Mouse (Mus musculus) heart, postnatal 0 days (tissue): ENCODE measurements around the gene Epha4. TPM values are rescaled to one million over a fixed set of nuclear protein-coding genes. Genes with fewer than 3 reads are reported as not detected.

ENCODE experiments used
- ATAC-seq: fragments of 200-750 bp; cut with Nextera tagmentation; 2 replicates; pipeline ENCODE4 v1.8.0; 2017; ENCODE audit warnings: low read depth, moderate number of reproducible peaks, moderate library complexity; ENCODE audit not compliant: insufficient read depth
- DNase-seq: peaks from one replicate; pipeline ENCODE4 v3.0.0-alpha.2; 2016; ENCODE audit warnings: low spot score
- H3K27ac ChIP-seq: fragments of 300-500 bp; sonication (generic); 2 replicates; pipeline ENCODE4 v1.5.1; 2014; ENCODE audit warnings: low read depth, mild to moderate bottlenecking
- H3K27me3 ChIP-seq: fragments of 300-500 bp; sonication (generic); 2 replicates; pipeline ENCODE4 v1.6.1; 2014; ENCODE audit warnings: low read length, mixed read lengths; ENCODE audit not compliant: control insufficient read depth, insufficient read depth
- H3K36me3 ChIP-seq: fragments of 300-500 bp; sonication (generic); replicated peaks from 2 replicates; pipeline ENCODE4 v1.6.1; 2014; ENCODE audit warnings: low read length, mixed read lengths; ENCODE audit not compliant: control insufficient read depth, insufficient read depth
- H3K4me1 ChIP-seq: fragments of 300-500 bp; sonication (generic); 2 replicates; pipeline ENCODE4 v1.6.1; 2014; ENCODE audit warnings: antibody characterized with exemption; ENCODE audit not compliant: control insufficient read depth, insufficient read depth
- H3K4me2 ChIP-seq: fragments of 300-500 bp; sonication (generic); 2 replicates; pipeline ENCODE4 v1.6.1; 2014; ENCODE audit warnings: low read depth, mild to moderate bottlenecking, low read length, moderate library complexity
- H3K4me3 ChIP-seq: fragments of 300-500 bp; sonication (generic); 2 replicates; pipeline ENCODE4 v1.5.1; 2014; ENCODE audit warnings: low read depth, low read length
- H3K9ac ChIP-seq: fragments of 300-500 bp; sonication (generic); replicated peaks from 2 replicates; pipeline ENCODE4 v1.6.1; 2014; ENCODE audit warnings: low read depth, low read length, mixed read lengths
- H3K9me3 ChIP-seq: fragments of 300-500 bp; sonication (generic); replicated peaks from 2 replicates; pipeline ENCODE4 v1.6.1; 2016; ENCODE audit warnings: low read length; ENCODE audit not compliant: control insufficient read depth
- CTCF ChIP-seq: IDR thresholded peaks from 2 replicates; pipeline ENCODE4 v1.5.1; 2016; ENCODE audit warnings: antibody characterized with exemption, control low read depth, low read depth
- EP300 ChIP-seq: IDR thresholded peaks from 2 replicates; pipeline ENCODE4 v1.6.1; 2016; ENCODE audit warnings: antibody characterized with exemption, low read depth
- WGBS: fragments of 180-500 bp; shearing (Covaris S2); extraction: QIAGEN DNeasy Blood & Tissue Kit; methylation state at CpG from one replicate; pipeline ENCODE4 v1.1.7; 2014; 5-methylcytosine and 5-hydroxymethylcytosine counted together
- polyA plus RNA-seq: library from polyadenylated mRNA; unstranded; fragments of >200 nt; fragmentation: Nextera tagmentation; extraction: Ambion mirVana; gene quantifications from 2 replicates; pipeline ENCODE4 v1.2.1, GENCODE M21; 2015
- total RNA-seq: library from RNA; depleted of rRNA; stranded (reverse); fragments of >200 nt; gene quantifications from 2 replicates; pipeline ENCODE4 v1.2.3, GENCODE M21; 2014; ENCODE audit warnings: low replicate concordance

Gene Epha4
- total and polyA plus RNA-seq, 2 experiments from 2014 or later = 8.5 to 20.3 TPM

GRCm38 (mm10) chr1:77411222-77411621 is 103.7 kb downstream of the Epha4 start:
- WGBS = 94% methylated on average over 4 of the region's 4 CpGs
- no peak overlapping the region for H3K4me2 ChIP-seq
- no peaks in the 10 kb centered on the region for H3K36me3 ChIP-seq
- no peaks in the 10 kb centered on the region for H3K27me3 ChIP-seq
- no peak overlapping the region for H3K27ac ChIP-seq
- no peaks in the 10 kb centered on the region for H3K9me3 ChIP-seq
- ATAC-seq (no peak), DNase-seq (no peak)
- H3K4me1 ChIP-seq = no peaks in the 10 kb centered on the region; the same call in 1 of the 2 replicates
- no peak overlapping the region for H3K4me3 ChIP-seq
- no peak overlapping the region for H3K9ac ChIP-seq
- TF ChIP-seq CTCF = no peak
- TF ChIP-seq EP300 = no peak

- DNase-seq = no peak
- Histone ChIP-seq H3K27ac (no peak overlapping the region), H3K9ac (no peak overlapping the region), H3K4me1 (no peaks in the 10 kb centered on the region; the same call in 1 of the 2 replicates), H3K9me3 (no peaks in the 10 kb centered on the region), H3K4me2 (no peak overlapping the region), H3K27me3 (no peaks in the 10 kb centered on the region), H3K36me3 (no peaks in the 10 kb centered on the region), H3K4me3 (no peak overlapping the region)
- 86% methylated on average over 2 of the region's 2 CpGs for WGBS
- no peak for ATAC-seq
- no peak for TF ChIP-seq CTCF
- no peak for TF ChIP-seq EP300
These were observed 104.2 kb downstream of the Epha4 start for GRCm38 (mm10) chr1:77410716-77411115.

GRCm38 (mm10) chr1:77410153-77410552 is 104.7 kb downstream of the Epha4 start:
- Histone ChIP-seq H3K27me3 (no peaks in the 10 kb centered on the region), H3K4me2 (no peak overlapping the region), H3K9me3 (no peaks in the 10 kb centered on the region), H3K4me3 (no peak overlapping the region), H3K36me3 (no peaks in the 10 kb centered on the region), H3K27ac (no peak overlapping the region), H3K4me1 (no peaks in the 10 kb centered on the region; the same call in 1 of the 2 replicates), H3K9ac (no peak overlapping the region)
- 89% methylated on average over 3 of the region's 3 CpGs for WGBS
- TF ChIP-seq EP300 (no peak), CTCF (no peak)
- no peak for ATAC-seq
- no peak for DNase-seq

GRCm38 (mm10) chr1:77409509-77409908 is 105.4 kb downstream of the Epha4 start:
- no peak overlapping the region for H3K27ac ChIP-seq
- ATAC-seq = no peak
- H3K9me3 ChIP-seq = no peaks in the 10 kb centered on the region
- no peak overlapping the region for H3K4me2 ChIP-seq
- no peak overlapping the region for H3K9ac ChIP-seq
- DNase-seq = no peak
- whole genome bisulfite sequencing = 96% methylated on average over 8 of the region's 8 CpGs
- TF ChIP-seq CTCF (no peak), EP300 (no peak)
- peaks cover 1% of the 10 kb centered on the region; the same call in 1 of the 2 replicates for H3K4me1 ChIP-seq
- no peak overlapping the region for H3K4me3 ChIP-seq
- no peaks in the 10 kb centered on the region for H3K36me3 ChIP-seq
- no peaks in the 10 kb centered on the region for H3K27me3 ChIP-seq

GRCm38 (mm10) chr1:77407417-77407816 is 107.5 kb downstream of the Epha4 start:
- no peaks in the 10 kb centered on the region for H3K9me3 ChIP-seq
- TF ChIP-seq EP300 (no peak), CTCF (no peak)
- no peak overlapping the region for H3K4me2 ChIP-seq
- DNase-seq (no peak), ATAC-seq (no peak)
- H3K36me3 ChIP-seq = no peaks in the 10 kb centered on the region
- no peaks in the 10 kb centered on the region for H3K27me3 ChIP-seq
- H3K27ac ChIP-seq = no peak overlapping the region
- H3K4me3 ChIP-seq = no peak overlapping the region
- no peak overlapping the region for H3K9ac ChIP-seq
- H3K4me1 ChIP-seq = peaks cover 4% of the 10 kb centered on the region; the same call in 1 of the 2 replicates
- 47% methylated on average over 9 of the region's 9 CpGs for WGBS

GRCm38 (mm10) chr1:77406631-77407030 is 108.3 kb downstream of the Epha4 start:
- TF ChIP-seq EP300 = no peak
- TF ChIP-seq CTCF = no peak
- no peak overlapping the region for H3K4me2 ChIP-seq
- H3K36me3 ChIP-seq = no peaks in the 10 kb centered on the region
- no peak overlapping the region for H3K9ac ChIP-seq
- H3K4me3 ChIP-seq = no peak overlapping the region
- H3K4me1 ChIP-seq = 0 out of 2 replicates have a peak, but pooled peaks cover 4% of the 10 kb centered on the region
- 79% methylated on average over 9 of the region's 9 CpGs for WGBS
- no peaks in the 10 kb centered on the region for H3K9me3 ChIP-seq
- DNase-seq = no peak
- H3K27me3 ChIP-seq = no peaks in the 10 kb centered on the region
- no peak for ATAC-seq
- H3K27ac ChIP-seq = no peak overlapping the region
